Mouse (Mus musculus) layer of hippocampus, adult 2 months (tissue): ENCODE results near the gene Hmgcs2. TPM values are rescaled to one million over a fixed set of nuclear protein-coding genes. Genes with fewer than 3 reads are reported as not detected.

Experiments used
- DNase-seq, 2 experiments: peaks; one replicate each; pipeline ENCODE4 v3.0.0; 2022; ENCODE audit warnings: low spot score in 2 of 2
- H3K27ac ChIP-seq: fragments of 200-600 bp; 2 replicates; pipeline ENCODE4 v1.8.1; 2022
- H3K4me3 ChIP-seq: fragments of 200-600 bp; 2 replicates; pipeline ENCODE4 v1.8.1; 2022; ENCODE audit warnings: mild to moderate bottlenecking
- CTCF ChIP-seq: fragments of 200-600 bp; conservative IDR thresholded peaks from 2 replicates; pipeline ENCODE4 v1.8.1; 2022; ENCODE audit warnings: antibody characterized with exemption, mild to moderate bottlenecking, moderate library complexity
- total RNA-seq, 2 experiments: library from RNA; stranded (reverse); gene quantifications; 2 replicates each; pipeline ENCODE4 v1.2.3; 2021

The Hmgcs2 gene
- total RNA-seq, 2 experiments from 2014 or later: 8.3 to 10.3 TPM

- peak; percentile 56 for TF ChIP-seq CTCF
- no peak for DNase-seq
- H3K4me3 ChIP-seq: no peak overlapping the region
- H3K27ac ChIP-seq: no peak overlapping the region
These were observed 75.2 kb downstream of the Hmgcs2 start for GRCm38 (mm10) chr3:98355344-98356025.

GRCm38 (mm10) chr3:98356026-98356365, 75.8 kb downstream of the Hmgcs2 start:
- Histone ChIP-seq H3K4me3 (no peak overlapping the region), H3K27ac (no peak overlapping the region)
- no peak for DNase-seq
- TF ChIP-seq CTCF: no peak

GRCm38 (mm10) chr3:98356632-98357370, 76.6 kb downstream of the Hmgcs2 start:
- Histone ChIP-seq H3K4me3 (no peak overlapping the region), H3K27ac (no peak overlapping the region)
- no peak for TF ChIP-seq CTCF
- no peak for DNase-seq

Other genes starting within 250 kb of the Hmgcs2 start
- not detected for gene Adam30, start 119.8 kb upstream of the Hmgcs2 start, total RNA-seq
- gene Reg4, start 58.3 kb upstream of the Hmgcs2 start, total RNA-seq: not detected
- gene Phgdh, start 59.6 kb downstream of the Hmgcs2 start, total RNA-seq: 10 to 100 TPM; 66.8 to 82.0 TPM
- 10 to 100 TPM; 28.5 to 29.1 TPM for gene Zfp697, start 102.0 kb downstream of the Hmgcs2 start, total RNA-seq
- not detected for gene Gm4450, start 176.7 kb downstream of the Hmgcs2 start, total RNA-seq
- gene Hsd3b4, start 230.1 kb downstream of the Hmgcs2 start, total RNA-seq: not detected